ENCODE assay signal across 26 mouse cellular contexts in the genomic region with DNA sequence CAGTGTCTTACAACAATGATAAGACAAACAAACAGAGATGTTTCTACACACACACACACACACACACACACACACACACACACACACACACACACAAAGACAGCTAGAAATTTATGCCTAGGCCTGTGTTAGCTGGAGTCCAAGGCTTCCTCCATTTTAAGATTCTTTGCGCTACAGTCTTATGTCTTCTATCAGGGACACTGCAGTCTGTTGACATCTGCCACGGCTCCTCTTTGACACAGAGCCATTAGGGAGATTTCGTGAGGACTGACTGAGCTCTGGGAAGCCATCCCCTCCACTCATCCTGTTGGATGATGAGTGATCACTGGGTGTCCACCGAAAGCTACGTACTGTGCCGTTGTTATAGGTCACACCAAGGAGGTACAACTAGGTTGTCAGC. TPM values are rescaled to one million over a fixed set of nuclear protein-coding genes. Genes with fewer than 3 reads are reported as not detected.
DNase-seq lines count a peak whose midpoint lies in the region; ATAC-seq and TF ChIP-seq lines count a peak whose summit lies in the region.
"Had no signal": no experiment of that assay in that cellular context is flagged by ENCODE, and none has a peak within 500 bp of the region (broad histone marks: within the 10 kb centered on the region; RNA-seq: fewer than 3 reads in every experiment).

No protein-coding gene starts in this region.

- DNase-seq in lung, embryonic 14.5 days = peak; percentile 70
- no peak for DNase-seq in lung, postnatal 14 days
- no peak for DNase-seq in lung, postnatal 36 days
- DNase-seq in cerebellum, postnatal 14 days = no peak
- DNase-seq: adrenal gland, adult 8-10 months; adrenal gland, postnatal 14 days; adrenal gland, postnatal 36 days; cerebellum, adult 11-12 months; cerebellum, adult 2 months; cerebellum, adult 9-10 months; cerebellum, postnatal 10 days; cerebellum, postnatal 36 days; embryo, embryonic 11 days had no signal

- no peak overlapping the region for H3K4me2 ChIP-seq in lung, embryonic 14.5 days
- H3K4me2 ChIP-seq in lung, embryonic 16.5 days (ENCODE audit: low read depth, low read length) = no peak overlapping the region
- H3K4me2 ChIP-seq: embryonic facial prominence, embryonic 13.5 days; embryonic facial prominence, embryonic 15.5 days; forebrain, embryonic 12.5 days had no signal

- H3K27me3 ChIP-seq in lung, embryonic 14.5 days (ENCODE audit: insufficient read depth, low read length) = peaks cover 27% of the 10 kb centered on the region
- H3K27me3 ChIP-seq in lung, embryonic 16.5 days (ENCODE audit: control insufficient read depth, insufficient read depth, low read depth, low read length) = peaks cover 17% of the 10 kb centered on the region; the same call in 1 of the 2 replicates
- H3K27me3 ChIP-seq in E14TG2a.4 (ENCODE audit: insufficient read depth, low read length) = peaks cover 78% of the 10 kb centered on the region
- H3K27me3 ChIP-seq: embryonic facial prominence, embryonic 15.5 days; forebrain, embryonic 12.5 days had no signal

- TF ChIP-seq CTCF in lung, embryonic 14.5 days (IDR thresholded peaks at IDR 0.05; ENCODE audit: low read depth) = no peak
- TF ChIP-seq CTCF in E14TG2a.4 (conservative IDR thresholded peaks at IDR 0.05; ENCODE audit: low read length) = no peak

- no peaks in the 10 kb centered on the region for H3K9me3 ChIP-seq in lung, embryonic 14.5 days (ENCODE audit: low read depth, low read length)
- H3K9me3 ChIP-seq in lung, embryonic 16.5 days (ENCODE audit: control insufficient read depth, low read length) = peaks cover 4% of the 10 kb centered on the region; the same call in 1 of the 2 replicates
- H3K9me3 ChIP-seq in E14TG2a.4 (ENCODE audit: low read length) = no peaks in the 10 kb centered on the region
- H3K9me3 ChIP-seq: embryonic facial prominence, embryonic 13.5 days; embryonic facial prominence, embryonic 15.5 days; forebrain, embryonic 10.5 days; forebrain, embryonic 12.5 days had no signal

- H3K4me1 ChIP-seq in lung, embryonic 14.5 days (ENCODE audit: insufficient read depth) = no peaks in the 10 kb centered on the region
- H3K4me1 ChIP-seq in lung, embryonic 16.5 days (replicated peaks; ENCODE audit: control insufficient read depth, insufficient read depth, low read length) = no peaks in the 10 kb centered on the region
- peaks cover 39% of the 10 kb centered on the region for H3K4me1 ChIP-seq in E14TG2a.4 (replicated peaks; ENCODE audit: low read depth, low read length)
- H3K4me1 ChIP-seq: embryonic facial prominence, embryonic 13.5 days; embryonic facial prominence, embryonic 15.5 days; forebrain, embryonic 10.5 days; forebrain, embryonic 12.5 days had no signal

- no peak overlapping the region for H3K4me3 ChIP-seq in lung, embryonic 14.5 days (ENCODE audit: low read depth, low read length)
- no peak overlapping the region for H3K4me3 ChIP-seq in lung, embryonic 16.5 days (ENCODE audit: low read length)
- H3K4me3 ChIP-seq in E14TG2a.4 (replicated peaks; ENCODE audit: low read length) = peak overlapping the region; percentile 32; the same call in 1 of the 2 replicates
- H3K4me3 ChIP-seq: embryonic facial prominence, embryonic 13.5 days; embryonic facial prominence, embryonic 15.5 days; erythroblast, embryonic 14.5 days; forebrain, embryonic 10.5 days; forebrain, embryonic 12.5 days had no signal

- H3K36me3 ChIP-seq in lung, embryonic 14.5 days (ENCODE audit: insufficient read depth) = no peaks in the 10 kb centered on the region
- H3K36me3 ChIP-seq in lung, embryonic 16.5 days (ENCODE audit: control insufficient read depth, insufficient read depth, low read length) = no peaks in the 10 kb centered on the region
- no peaks in the 10 kb centered on the region for H3K36me3 ChIP-seq in E14TG2a.4 (ENCODE audit: insufficient read depth, low read length)
- H3K36me3 ChIP-seq: embryonic facial prominence, embryonic 13.5 days; embryonic facial prominence, embryonic 15.5 days; forebrain, embryonic 10.5 days; forebrain, embryonic 12.5 days; G1E had no signal

- peak; percentile 84 for ATAC-seq in lung, embryonic 14.5 days (ENCODE audit: insufficient read depth)
- ATAC-seq in lung, embryonic 16.5 days (ENCODE audit: low read depth) = peak; percentile 82
- ATAC-seq: activated CD4-positive, CD25-positive, alpha-beta regulatory T cell, adult 4 months; forebrain, embryonic 14.5 days; forebrain, embryonic 16.5 days; Patski had no signal

- no peak overlapping the region for H3K9ac ChIP-seq in lung, embryonic 14.5 days
- no peak overlapping the region for H3K9ac ChIP-seq in lung, embryonic 16.5 days (ENCODE audit: low read length)
- H3K9ac ChIP-seq: embryonic facial prominence, embryonic 13.5 days; embryonic facial prominence, embryonic 15.5 days; forebrain, embryonic 12.5 days had no signal

- 37% methylated on average over 6 of the region's 6 CpGs for WGBS in lung, embryonic 14.5 days
- 52% methylated on average over 6 of the region's 6 CpGs for WGBS in lung, embryonic 16.5 days

- no peak overlapping the region for H3K27ac ChIP-seq in lung, embryonic 14.5 days (ENCODE audit: low read depth)
- H3K27ac ChIP-seq in lung, embryonic 16.5 days (ENCODE audit: low read length) = no peak overlapping the region
- H3K27ac ChIP-seq: embryonic facial prominence, embryonic 13.5 days; embryonic facial prominence, embryonic 15.5 days; forebrain, embryonic 10.5 days; forebrain, embryonic 12.5 days had no signal

RNA-seq across cellular contexts. Expression of a gene that starts 33.6 kb away (rescaled TPM):
- 0.72 and 0.84 TPM in 2 replicates for polyA plus RNA-seq in lung, embryonic 14.5 days (2014; fragmentation: Nextera tagmentation; extraction: Ambion mirVana)
- polyA plus RNA-seq in lung, embryonic 16.5 days (2015; fragmentation: Nextera tagmentation; extraction: Ambion mirVana) = 0.67 and 0.91 TPM in 2 replicates
- polyA plus RNA-seq: activated CD4-positive, CD25-positive, alpha-beta regulatory T cell, adult 4 months; C2C12; erythroblast, embryonic 14.5 days; G1E; Patski had no signal

RNA-seq across cellular contexts. Expression of a gene that starts 57.3 kb away (rescaled TPM):
- polyA plus RNA-seq in lung, embryonic 14.5 days (2014; fragmentation: Nextera tagmentation; extraction: Ambion mirVana) = not detected in 2 replicates
- not detected in 2 replicates for polyA plus RNA-seq in lung, embryonic 16.5 days (2015; fragmentation: Nextera tagmentation; extraction: Ambion mirVana)
- polyA plus RNA-seq: activated CD4-positive, CD25-positive, alpha-beta regulatory T cell, adult 4 months; erythroblast, embryonic 14.5 days; G1E had no signal
